ENCODE assay signal across 8 mouse cellular contexts in the genomic region with DNA sequence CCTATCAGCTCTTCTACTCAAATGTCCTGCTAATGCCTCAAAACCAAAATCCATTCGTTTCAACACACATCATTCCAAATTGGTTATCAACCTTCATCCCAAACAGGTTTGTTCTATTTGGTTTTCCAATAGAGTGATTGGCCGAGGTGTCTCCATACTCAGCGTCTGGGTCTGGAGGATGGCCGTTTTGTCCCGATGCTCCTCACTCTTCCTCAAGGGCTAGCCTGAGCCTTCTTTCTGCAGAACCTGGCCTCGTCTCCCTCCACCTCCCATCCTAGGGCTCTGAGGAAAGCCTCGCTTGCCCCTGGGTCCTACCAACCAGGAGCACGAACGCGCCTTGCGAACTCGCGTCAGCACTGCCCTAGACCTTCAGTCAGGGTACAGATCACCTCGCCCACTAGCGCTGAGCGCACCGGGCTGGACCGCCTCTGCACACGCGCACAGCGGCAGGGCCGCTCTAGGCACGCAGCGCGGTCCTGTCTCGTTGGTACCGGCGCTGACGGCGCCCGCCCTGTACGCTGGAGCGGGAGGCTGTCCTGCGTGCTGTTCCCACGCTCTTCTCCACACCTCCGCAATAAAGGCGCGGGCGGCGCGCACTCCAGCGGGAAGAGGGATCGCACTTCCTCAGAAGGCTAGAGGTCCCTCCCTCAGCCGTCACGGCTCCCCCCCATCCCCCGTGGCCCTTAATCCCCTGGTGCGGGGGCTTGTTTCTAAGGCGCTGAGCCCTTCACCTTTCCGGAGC.
DNase-seq lines count a peak whose midpoint lies in the region; ATAC-seq lines count a peak whose summit lies in the region.

No protein-coding gene starts in this region.

- peak; percentile 94 for DNase-seq in NIH3T3 (ENCODE audit: low read depth)
- peak; percentile 92 to 96 for DNase-seq in cerebellum, postnatal 10 days
- peak; percentile 78 to 88 for DNase-seq in frontal cortex, postnatal 10 days (ENCODE audit: low spot score in 2 of 2)
- DNase-seq in layer of hippocampus, postnatal 25 days (ENCODE audit: extremely low spot score in 1 of 2, low spot score in 1 of 2), result peak; percentile 74 to 81
- DNase-seq in lung, postnatal 25 days (ENCODE audit: low spot score), result peak; percentile 86
- DNase-seq in retina, embryonic 14.5 days (ENCODE audit: low spot score), result peak; percentile 92
- DNase-seq in thymus, postnatal 4 days, result peak; percentile 78

- peak overlapping the region; percentile 67 for H3K4me3 ChIP-seq in hindbrain, embryonic 13.5 days

- H3K27me3 ChIP-seq in hindbrain, embryonic 13.5 days, result no peaks in the 10 kb centered on the region

- peak overlapping the region; percentile 85 for H3K9ac ChIP-seq in hindbrain, embryonic 13.5 days

- peak overlapping the region; percentile 67 for H3K4me2 ChIP-seq in hindbrain, embryonic 13.5 days

- H3K4me1 ChIP-seq in hindbrain, embryonic 13.5 days (replicated peaks), result peaks cover 5% of the 10 kb centered on the region

- ATAC-seq in hindbrain, embryonic 13.5 days (ENCODE audit: low FRiP score), result peak; percentile 100

- peak overlapping the region; percentile 91 for H3K27ac ChIP-seq in hindbrain, embryonic 13.5 days

- WGBS in hindbrain, embryonic 13.5 days, result 1% methylated on average over 49 of the region's 49 CpGs

- no peaks in the 10 kb centered on the region for H3K9me3 ChIP-seq in hindbrain, embryonic 13.5 days

- H3K36me3 ChIP-seq in hindbrain, embryonic 13.5 days, result no peaks in the 10 kb centered on the region

Comparison
In these comparisons a context has a peak if more than half of its experiments do, and no peak if none do; other contexts are left out.
1. Peak in every context shown above with its lines: DNase-seq, ATAC-seq, H3K4me3 ChIP-seq and H3K27ac ChIP-seq.